Mouse (Mus musculus) forebrain, embryonic 16.5 days (tissue): ENCODE data around the gene Plekho2. TPM values are rescaled to one million over a fixed set of nuclear protein-coding genes. Genes with fewer than 3 reads are reported as not detected.

Experiments
- ATAC-seq: fragments of 200-750 bp; cut with Nextera tagmentation; 2 replicates; pipeline ENCODE4 v1.8.0; 2017; ENCODE audit warnings: mild to moderate bottlenecking, moderate library complexity
- H3K27ac ChIP-seq: fragments of 300-500 bp; sonication (generic); 2 replicates; pipeline ENCODE4 v1.5.1; 2014; ENCODE audit warnings: low read length, control low read depth
- H3K27me3 ChIP-seq: fragments of 300-500 bp; sonication (generic); replicated peaks from 2 replicates; pipeline ENCODE4 v1.6.1; 2014; ENCODE audit warnings: low read length; ENCODE audit not compliant: control insufficient read depth, insufficient read depth
- H3K36me3 ChIP-seq: fragments of 300-500 bp; sonication (generic); 2 replicates; pipeline ENCODE4 v1.6.1; 2014; ENCODE audit not compliant: control insufficient read depth, insufficient read depth
- H3K4me1 ChIP-seq: fragments of 300-500 bp; sonication (generic); replicated peaks from 2 replicates; pipeline ENCODE4 v1.6.1; 2014; ENCODE audit warnings: low read length; ENCODE audit not compliant: control insufficient read depth, insufficient read depth
- H3K4me2 ChIP-seq: fragments of 300-500 bp; sonication (generic); 2 replicates; pipeline ENCODE4 v1.6.1; 2014; ENCODE audit warnings: mild to moderate bottlenecking, low read length, control low read depth
- H3K4me3 ChIP-seq: fragments of 300-500 bp; sonication (generic); replicated peaks from 2 replicates; pipeline ENCODE4 v1.5.1; 2014; ENCODE audit warnings: mild to moderate bottlenecking, low read length, control low read depth
- H3K9ac ChIP-seq: fragments of 300-500 bp; sonication (generic); replicated peaks from 2 replicates; pipeline ENCODE4 v1.6.1; 2014; ENCODE audit warnings: low read depth, low read length, control low read depth
- H3K9me3 ChIP-seq: fragments of 300-500 bp; sonication (generic); 2 replicates; pipeline ENCODE4 v1.6.1; 2016; ENCODE audit warnings: low read length; ENCODE audit not compliant: control insufficient read depth
- WGBS: fragments of 180-500 bp; shearing (Covaris S2); extraction: QIAGEN DNeasy Blood & Tissue Kit; methylation state at CpG from one replicate; pipeline ENCODE4 v1.1.7; 2014; 5-methylcytosine and 5-hydroxymethylcytosine counted together
- polyA plus RNA-seq: library from polyadenylated mRNA; unstranded; fragments of >200 nt; fragmentation: Nextera tagmentation; extraction: Ambion mirVana; gene quantifications from 2 replicates; pipeline ENCODE4 v1.2.1, GENCODE M21; 2015

Plekho2 gene
- polyA plus RNA-seq, 1 experiment from 2014 or later: 4.7 TPM

DNA sequence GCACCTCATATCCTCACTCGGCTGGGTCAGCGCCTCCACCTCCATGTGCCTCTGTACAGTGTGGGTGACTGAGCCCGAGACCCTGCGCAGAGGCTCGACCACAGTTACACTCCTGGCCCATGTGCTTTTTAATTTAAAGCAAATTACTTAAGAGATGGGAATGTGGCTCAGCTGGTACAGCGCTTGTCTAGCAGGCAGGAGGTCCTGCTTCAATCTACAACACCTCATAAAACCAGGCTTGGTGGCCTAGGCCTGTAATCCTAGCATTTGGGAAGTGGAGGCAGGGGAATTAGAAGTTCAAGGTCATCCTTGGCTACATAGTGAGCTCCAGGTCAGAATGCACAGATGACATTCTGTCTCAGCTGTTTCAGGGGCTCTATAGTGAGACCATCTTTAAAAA lies 21.0 kb downstream of the Plekho2 start:
- 95% methylated on average over 6 of the region's 6 CpGs for WGBS
- H3K4me1 ChIP-seq: no peaks in the 10 kb centered on the region
- H3K4me3 ChIP-seq: no peak overlapping the region
- no peak for ATAC-seq
- H3K27ac ChIP-seq: no peak overlapping the region
- H3K9ac ChIP-seq: no peak overlapping the region
- H3K9me3 ChIP-seq: no peaks in the 10 kb centered on the region
- no peaks in the 10 kb centered on the region for H3K27me3 ChIP-seq
- H3K4me2 ChIP-seq: no peak overlapping the region
- no peaks in the 10 kb centered on the region for H3K36me3 ChIP-seq

DNA sequence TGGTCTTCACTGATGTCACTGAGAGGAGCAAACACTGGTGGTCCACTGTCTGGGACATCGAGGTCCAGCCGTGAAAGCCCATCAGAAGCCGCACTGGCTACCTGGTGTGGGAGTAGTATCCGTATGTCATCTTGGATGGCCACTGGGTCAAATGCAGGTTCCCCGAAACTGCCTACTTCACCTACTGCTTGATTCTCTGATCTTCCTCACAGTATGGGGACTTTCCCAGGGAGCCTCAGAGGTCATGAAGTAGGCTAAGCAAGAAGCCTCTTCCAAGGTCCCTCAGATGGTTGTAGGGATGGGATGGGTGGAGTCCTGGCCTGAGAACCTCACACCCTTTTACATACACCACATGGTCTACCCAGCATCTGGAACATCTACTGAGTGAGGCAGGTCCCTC lies 22.9 kb downstream of the Plekho2 start:
- ATAC-seq: no peak
- Histone ChIP-seq H3K9ac (no peak overlapping the region), H3K9me3 (no peaks in the 10 kb centered on the region), H3K36me3 (no peaks in the 10 kb centered on the region), H3K4me1 (no peaks in the 10 kb centered on the region), H3K27ac (no peak overlapping the region), H3K4me3 (no peak overlapping the region), H3K27me3 (no peaks in the 10 kb centered on the region), H3K4me2 (no peak overlapping the region)
- WGBS: 97% methylated on average over 5 of the region's 5 CpGs

DNA sequence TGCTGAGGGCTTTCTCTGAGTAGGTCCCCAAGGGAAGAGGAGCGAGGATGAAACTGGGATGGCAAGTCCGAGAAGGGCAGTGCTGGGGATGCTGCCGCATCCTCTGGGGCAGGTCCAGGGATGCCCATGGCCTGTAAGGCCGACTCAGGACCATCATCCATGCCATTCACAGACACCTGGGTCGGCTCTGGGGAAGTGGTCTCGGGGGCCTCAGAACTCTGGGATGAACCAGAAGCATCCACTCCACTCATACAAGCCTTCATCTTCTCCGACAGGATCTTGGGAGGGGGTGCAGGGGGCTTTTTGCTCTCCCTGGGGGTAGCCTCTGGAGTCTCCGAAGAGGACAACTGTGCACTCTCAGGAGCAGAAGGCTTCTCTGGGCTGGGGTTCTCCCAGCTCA lies 23.5 kb downstream of the Plekho2 start:
- Histone ChIP-seq H3K9me3 (no peaks in the 10 kb centered on the region), H3K9ac (no peak overlapping the region), H3K4me1 (no peaks in the 10 kb centered on the region), H3K36me3 (no peaks in the 10 kb centered on the region), H3K4me2 (no peak overlapping the region), H3K27me3 (no peaks in the 10 kb centered on the region), H3K4me3 (no peak overlapping the region), H3K27ac (no peak overlapping the region)
- no peak for ATAC-seq
- 94% methylated on average over 8 of the region's 8 CpGs for WGBS

DNA sequence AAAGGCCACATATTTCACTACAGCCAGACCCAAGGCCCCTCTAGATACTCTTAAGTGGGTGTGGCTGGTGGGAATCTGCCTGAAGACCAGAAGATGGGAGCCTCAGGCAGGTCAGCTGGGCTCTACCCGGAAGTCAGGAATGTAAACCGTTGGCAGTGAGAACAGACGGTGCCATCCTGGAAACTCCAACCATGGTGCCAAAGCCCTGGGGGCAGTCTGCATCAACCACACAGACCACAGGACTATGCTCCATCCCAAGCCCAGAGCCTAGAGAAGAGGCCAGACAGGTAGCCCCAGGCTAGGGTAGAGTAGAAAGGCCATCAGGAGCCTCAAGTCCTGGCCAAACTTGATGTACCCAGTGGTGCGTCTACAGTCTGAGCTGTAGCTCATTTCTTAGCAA lies 24.2 kb downstream of the Plekho2 start:
- Histone ChIP-seq H3K4me3 (no peak overlapping the region), H3K27me3 (no peaks in the 10 kb centered on the region), H3K9ac (no peak overlapping the region), H3K4me1 (no peaks in the 10 kb centered on the region), H3K27ac (no peak overlapping the region), H3K4me2 (no peak overlapping the region), H3K36me3 (no peaks in the 10 kb centered on the region), H3K9me3 (no peaks in the 10 kb centered on the region)
- ATAC-seq: no peak
- WGBS: 94% methylated on average over 4 of the region's 4 CpGs

DNA sequence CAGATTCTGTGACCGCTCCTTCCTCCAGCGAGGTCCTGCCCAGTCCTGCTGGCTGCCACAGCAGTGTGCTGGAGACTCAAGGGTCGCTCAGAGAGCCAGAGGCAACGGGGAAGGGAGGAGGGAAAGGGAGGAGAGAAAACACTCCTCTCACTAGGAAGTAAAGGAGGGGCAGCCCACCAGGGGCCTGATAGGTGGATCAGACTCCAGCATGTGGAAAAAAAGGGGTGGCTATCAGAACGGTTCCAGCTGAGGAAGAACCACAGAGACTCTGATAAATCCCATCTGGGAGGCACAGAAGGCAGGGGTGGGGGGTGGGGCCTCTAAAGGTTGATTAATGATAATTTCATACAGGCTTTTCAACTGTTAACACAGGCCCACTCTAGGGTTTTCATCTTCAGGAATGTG lies 24.8 kb downstream of the Plekho2 start:
- Histone ChIP-seq H3K27me3 (no peaks in the 10 kb centered on the region), H3K27ac (no peak overlapping the region), H3K36me3 (no peaks in the 10 kb centered on the region), H3K4me1 (peaks cover 2% of the 10 kb centered on the region), H3K9ac (no peak overlapping the region), H3K9me3 (no peaks in the 10 kb centered on the region), H3K4me2 (no peak overlapping the region), H3K4me3 (no peak overlapping the region)
- no peak for ATAC-seq
- 28% methylated on average over 5 of the region's 5 CpGs for whole genome bisulfite sequencing

DNA sequence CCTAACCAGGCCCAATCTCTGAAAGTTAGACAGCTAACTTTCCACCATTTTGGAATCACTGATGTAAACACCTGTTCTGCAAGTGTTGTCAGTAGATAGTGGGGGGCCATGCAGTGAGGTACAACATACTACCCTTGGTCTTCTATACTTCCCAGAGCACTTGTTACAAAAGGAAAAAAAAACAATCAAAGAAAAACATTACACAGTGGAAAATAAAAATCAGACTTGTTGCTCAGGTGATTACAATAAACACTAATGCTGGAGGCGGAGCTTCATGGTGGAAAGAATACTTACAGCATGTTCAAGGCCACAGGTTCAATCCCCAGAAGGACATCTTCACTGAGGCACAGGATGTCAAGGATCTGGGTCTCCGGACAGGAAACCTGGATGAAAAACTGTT lies 27.1 kb downstream of the Plekho2 start:
- Histone ChIP-seq H3K4me2 (no peak overlapping the region), H3K9me3 (no peaks in the 10 kb centered on the region), H3K36me3 (no peaks in the 10 kb centered on the region), H3K4me1 (peaks cover 6% of the 10 kb centered on the region), H3K27me3 (no peaks in the 10 kb centered on the region), H3K27ac (no peak overlapping the region), H3K9ac (no peak overlapping the region), H3K4me3 (no peak overlapping the region)
- no peak for ATAC-seq
- 96% methylated on average over 2 of the region's 2 CpGs for WGBS

DNA sequence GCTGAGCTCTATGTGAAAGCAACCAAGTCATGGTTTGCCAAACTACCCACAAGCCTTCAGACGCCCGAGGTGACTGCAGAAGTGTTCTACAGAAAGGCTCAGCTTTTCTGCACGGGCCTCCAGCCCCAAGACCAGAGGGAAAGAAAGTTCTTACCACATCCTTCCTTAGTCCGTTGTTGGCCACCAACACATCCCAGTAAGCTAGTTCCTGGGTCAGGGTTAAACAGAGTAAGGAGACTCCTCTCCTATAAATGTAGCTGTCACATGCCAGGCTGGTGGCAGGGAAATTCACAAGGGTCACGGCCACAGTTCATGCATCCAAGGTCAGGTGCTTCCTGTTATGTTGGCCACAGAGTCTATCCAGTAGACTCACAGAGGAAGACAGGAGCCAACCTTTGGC lies 27.7 kb downstream of the Plekho2 start:
- WGBS: 86% methylated on average over 5 of the region's 5 CpGs
- Histone ChIP-seq H3K27ac (no peak overlapping the region), H3K9ac (no peak overlapping the region), H3K9me3 (no peaks in the 10 kb centered on the region), H3K4me3 (no peak overlapping the region), H3K4me1 (peaks cover 6% of the 10 kb centered on the region), H3K27me3 (no peaks in the 10 kb centered on the region), H3K4me2 (no peak overlapping the region), H3K36me3 (no peaks in the 10 kb centered on the region)
- no peak for ATAC-seq

DNA sequence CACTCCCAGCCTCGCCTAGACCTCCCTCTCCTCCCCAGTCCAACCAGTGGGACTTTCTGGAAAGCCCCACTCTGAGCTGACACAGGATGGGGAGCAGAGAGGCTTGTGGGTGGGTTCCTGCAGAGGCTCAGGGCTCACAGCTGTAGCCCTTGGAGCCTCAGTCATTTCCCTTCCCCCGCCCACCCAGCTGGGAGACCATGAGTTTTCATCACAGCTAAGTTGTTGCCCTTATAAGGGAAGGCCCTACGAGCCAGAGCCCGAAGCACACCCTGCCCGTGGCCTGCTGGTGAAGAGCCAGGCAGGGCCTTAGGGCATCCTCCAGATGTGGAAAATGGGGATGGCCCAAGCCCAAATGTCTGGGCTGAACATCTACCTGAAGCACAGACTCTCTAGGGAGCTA lies 28.8 kb downstream of the Plekho2 start:
- Histone ChIP-seq H3K4me3 (no peak overlapping the region), H3K27me3 (no peaks in the 10 kb centered on the region), H3K4me1 (peaks cover 6% of the 10 kb centered on the region), H3K9me3 (no peaks in the 10 kb centered on the region), H3K27ac (no peak overlapping the region), H3K9ac (no peak overlapping the region), H3K4me2 (no peak overlapping the region), H3K36me3 (no peaks in the 10 kb centered on the region)
- ATAC-seq: no peak
- 46% methylated on average over 5 of the region's 5 CpGs for WGBS

DNA sequence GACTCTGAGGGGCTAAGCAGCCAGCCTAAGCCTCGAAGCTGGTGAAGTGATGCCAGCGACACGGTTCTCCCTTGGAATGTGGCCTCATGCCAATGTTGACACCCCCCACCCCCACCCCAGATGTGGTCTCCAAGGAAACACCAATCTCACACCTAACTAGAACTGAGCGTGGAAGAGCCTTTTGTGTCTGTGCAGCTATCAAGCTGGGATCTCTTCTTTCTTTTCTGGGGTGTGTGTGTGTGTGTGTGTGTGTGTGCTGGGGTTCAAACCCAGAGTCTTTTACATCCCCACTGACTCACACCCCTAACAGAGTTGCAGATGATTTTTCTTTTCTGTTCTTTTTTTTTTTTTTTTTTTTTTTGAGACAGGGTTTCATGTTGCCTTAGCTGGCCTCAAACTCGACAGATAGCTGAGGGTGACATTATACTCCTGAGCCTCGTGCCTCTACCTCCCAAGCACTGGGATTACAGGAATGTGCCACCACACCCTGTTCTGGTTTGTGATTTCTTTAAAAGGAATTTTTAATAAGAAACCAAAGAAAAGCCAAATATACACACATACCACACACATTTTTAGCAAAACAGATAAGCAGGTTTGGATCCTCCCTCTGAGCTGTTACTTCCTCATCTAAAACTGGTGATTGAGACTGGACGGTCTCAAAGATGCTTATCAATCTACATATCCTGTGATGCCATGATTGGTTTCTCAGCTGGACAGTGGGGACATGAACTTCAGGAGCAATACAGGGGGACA lies 29.6 kb downstream of the Plekho2 start:
- WGBS: 26% methylated on average over 7 of the region's 7 CpGs
- H3K27me3 ChIP-seq: no peaks in the 10 kb centered on the region
- no peak overlapping the region for H3K4me2 ChIP-seq
- H3K9ac ChIP-seq: no peak overlapping the region
- no peak overlapping the region for H3K27ac ChIP-seq
- H3K36me3 ChIP-seq: no peaks in the 10 kb centered on the region
- H3K4me1 ChIP-seq: peaks cover 6% of the 10 kb centered on the region
- no peaks in the 10 kb centered on the region for H3K9me3 ChIP-seq
- no peak for ATAC-seq
- H3K4me3 ChIP-seq: no peak overlapping the region

DNA sequence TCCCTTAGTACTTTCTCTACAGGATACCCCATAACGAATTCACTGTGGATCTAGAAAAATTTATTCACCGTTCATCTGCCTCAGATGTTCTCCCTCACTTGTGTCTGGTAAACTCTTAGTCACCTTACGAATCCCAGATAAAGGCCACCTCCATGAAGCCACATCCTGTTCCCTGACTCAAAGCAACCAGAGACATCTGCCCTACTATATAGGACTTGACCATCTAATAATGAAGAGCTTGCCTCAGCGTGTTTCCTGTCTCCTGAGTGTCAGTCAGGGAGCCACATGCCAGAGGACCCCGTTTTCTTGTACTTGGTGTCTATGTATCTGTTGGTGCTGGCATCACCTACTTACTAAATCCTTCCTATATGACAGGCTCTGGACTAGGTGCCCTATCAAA lies 30.2 kb downstream of the Plekho2 start:
- WGBS: 87% methylated on average over 5 of the region's 5 CpGs
- no peak overlapping the region for H3K9ac ChIP-seq
- H3K9me3 ChIP-seq: no peaks in the 10 kb centered on the region
- H3K4me2 ChIP-seq: no peak overlapping the region
- H3K4me1 ChIP-seq: peaks cover 6% of the 10 kb centered on the region
- H3K36me3 ChIP-seq: no peaks in the 10 kb centered on the region
- no peak overlapping the region for H3K27ac ChIP-seq
- no peaks in the 10 kb centered on the region for H3K27me3 ChIP-seq
- no peak for ATAC-seq
- H3K4me3 ChIP-seq: no peak overlapping the region
